Mouse (Mus musculus) G1E (cell line): ENCODE results near the gene Nod1. TPM values are rescaled to one million over a fixed set of nuclear protein-coding genes. Genes with fewer than 3 reads are reported as not detected.
"Not testable (repeated sequence)": the region's sequence is repeated elsewhere in the genome, so short reads cannot be mapped to it uniquely, and the experiment has no call there.

Experiments used
- ATAC-seq: 2 replicates; pipeline ENCODE4 v1.8.0; 2016; ENCODE audit warnings: mild to moderate bottlenecking; ENCODE audit not compliant: insufficient number of reproducible peaks, poor library complexity, low FRiP score, severe bottlenecking; ENCODE audit errors: extremely low read depth
- DNase-seq: peaks from one replicate; pipeline ENCODE4 v3.0.0; 2012; ENCODE audit warnings: low spot score
- H3K27me3 ChIP-seq: 2 replicates; pipeline ENCODE4 v1.6.1; 2012; ENCODE audit warnings: mild to moderate bottlenecking, low read length, inconsistent platforms; ENCODE audit not compliant: insufficient read depth
- H3K36me3 ChIP-seq: replicated peaks from 2 replicates; pipeline ENCODE3; 2012; ENCODE audit warnings: mild to moderate bottlenecking, inconsistent platforms
- H3K4me1 ChIP-seq: 2 replicates; pipeline ENCODE4 v1.6.1; 2012; ENCODE audit warnings: low read depth, low read length, inconsistent platforms, mixed read lengths; ENCODE audit not compliant: insufficient read depth
- H3K4me3 ChIP-seq: 2 replicates; pipeline ENCODE4 v1.5.1; 2012; ENCODE audit warnings: low read depth, mild to moderate bottlenecking, inconsistent platforms, low read length, moderate library complexity, mixed read lengths
- H3K9me3 ChIP-seq: replicated peaks from 2 replicates; pipeline ENCODE4 v1.6.1; 2012; ENCODE audit warnings: inconsistent platforms
- CTCF ChIP-seq: IDR thresholded peaks from 2 replicates; pipeline ENCODE4 v1.5.1; 2012; ENCODE audit warnings: low read depth, low read length, inconsistent platforms, mixed read lengths
- GATA1 ChIP-seq: IDR thresholded peaks from 2 replicates; pipeline ENCODE4 v1.6.1; 2012; ENCODE audit warnings: borderline replicate concordance, low read length, inconsistent platforms, mixed read lengths
- GATA2 ChIP-seq: IDR thresholded peaks from 2 replicates; pipeline ENCODE4 v1.6.1; 2012; ENCODE audit warnings: low read depth, low read length, inconsistent platforms, borderline replicate concordance
- POLR2AphosphoS5 ChIP-seq: IDR thresholded peaks from 2 replicates; pipeline ENCODE4 v1.6.1; 2012; ENCODE audit warnings: low read depth, low read length, inconsistent platforms; ENCODE audit not compliant: insufficient replicate concordance
- TAL1 ChIP-seq: conservative IDR thresholded peaks from 2 replicates; pipeline ENCODE4 v1.6.1; 2012; ENCODE audit warnings: low read depth, low read length, inconsistent platforms, mixed read lengths
- polyA plus RNA-seq: library from polyadenylated mRNA; stranded (reverse); fragments of >175 nt; gene quantifications from 2 replicates; pipeline ENCODE4 v1.2.3, GENCODE M21; 2012
- total RNA-seq, 2 experiments: library from RNA; stranded (forward) in 1 of 2; stranded (reverse) in 1 of 2; fragments of 200-1000 nt in 1 of 2; fragments of >200 nt in 1 of 2; fragmentation: Nextera tagmentation in 1 of 2; gene quantifications; 2 replicates each; pipeline ENCODE4 v1.2.3; 2014 to 2017

Nod1 gene
- total and polyA plus RNA-seq, 3 experiments, result 0.03 to 0.11 TPM; not detected in 1

- Histone ChIP-seq H3K9me3 (no peaks in the 10 kb centered on the region), H3K36me3 (no peaks in the 10 kb centered on the region), H3K4me3 (no peak overlapping the region), H3K4me1 (no peaks in the 10 kb centered on the region), H3K27me3 (peaks cover 9% of the 10 kb centered on the region)
- DNase-seq, result no peak
- TF ChIP-seq GATA2 (no peak), TAL1 (no peak), POLR2AphosphoS5 (no peak), CTCF (no peak), GATA1 (no peak)
- ATAC-seq, result no peak
Measured at GRCm38 (mm10) chr6:54957655-54958054, 14.8 kb downstream of the Nod1 start.

GRCm38 (mm10) chr6:54956425-54956824, 16.0 kb downstream of the Nod1 start:
- no peaks in the 10 kb centered on the region for H3K4me1 ChIP-seq
- no peak for ATAC-seq
- DNase-seq, result no peak

GRCm38 (mm10) chr6:54955949-54956348, 16.5 kb downstream of the Nod1 start:
- DNase-seq (no peak), ATAC-seq (no peak)
- H3K27me3 ChIP-seq, result peaks cover 5% of the 10 kb centered on the region
- H3K36me3 ChIP-seq, result no peaks in the 10 kb centered on the region
- H3K4me3 ChIP-seq, result no peak overlapping the region
- H3K4me1 ChIP-seq, result no peaks in the 10 kb centered on the region
- TF ChIP-seq CTCF (no peak), TAL1 (no peak), GATA2 (no peak), POLR2AphosphoS5 (no peak)
- no peaks in the 10 kb centered on the region for H3K9me3 ChIP-seq

More at GRCm38 (mm10) chr6:54956425-54956824, 16.0 kb downstream of the Nod1 start:
- Histone ChIP-seq H3K27me3 (peaks cover 7% of the 10 kb centered on the region), H3K36me3 (no peaks in the 10 kb centered on the region), H3K4me3 (no peak overlapping the region), H3K9me3 (no peaks in the 10 kb centered on the region)
- TF ChIP-seq TAL1, result no peak
- no peak for TF ChIP-seq POLR2AphosphoS5
- no peak for TF ChIP-seq GATA1
- TF ChIP-seq CTCF, result no peak
- TF ChIP-seq GATA2, result no peak

- ATAC-seq (no peak), DNase-seq (no peak)
- peaks cover 5% of the 10 kb centered on the region for H3K27me3 ChIP-seq
- TF ChIP-seq TAL1 (no peak), GATA2 (no peak), GATA1 (no peak), CTCF (no peak), POLR2AphosphoS5 (no peak)
- no peaks in the 10 kb centered on the region for H3K36me3 ChIP-seq
- no peaks in the 10 kb centered on the region for H3K9me3 ChIP-seq
- H3K4me3 ChIP-seq, result no peak overlapping the region
- no peaks in the 10 kb centered on the region for H3K4me1 ChIP-seq
Measured at GRCm38 (mm10) chr6:54954659-54955414, 17.6 kb downstream of the Nod1 start.

- H3K9me3 ChIP-seq, H3K36me3 ChIP-seq, H3K27me3 ChIP-seq, H3K4me3 ChIP-seq, DNase-seq, ATAC-seq, H3K4me1 ChIP-seq: not testable (repeated sequence)
Measured at GRCm38 (mm10) chr6:54953399-54953798, 19.0 kb downstream of the Nod1 start.

- Histone ChIP-seq H3K27me3 (peaks cover 13% of the 10 kb centered on the region), H3K36me3 (no peaks in the 10 kb centered on the region), H3K4me1 (no peaks in the 10 kb centered on the region), H3K4me3 (no peak overlapping the region), H3K9me3 (no peaks in the 10 kb centered on the region)
- no peak for ATAC-seq
- TF ChIP-seq GATA2 (no peak), TAL1 (no peak), POLR2AphosphoS5 (no peak), GATA1 (no peak)
- DNase-seq, result no peak
Measured at GRCm38 (mm10) chr6:54952542-54952941, 19.9 kb downstream of the Nod1 start.

- TF ChIP-seq POLR2AphosphoS5, result no peak
- no peak for TF ChIP-seq GATA1
- TF ChIP-seq CTCF, result no peak
- no peak for TF ChIP-seq TAL1
- TF ChIP-seq GATA2, result no peak
- H3K27me3 ChIP-seq, result peaks cover 16% of the 10 kb centered on the region
- no peaks in the 10 kb centered on the region for H3K4me1 ChIP-seq
- no peak for ATAC-seq
- DNase-seq, result no peak
- no peak overlapping the region for H3K4me3 ChIP-seq
- no peaks in the 10 kb centered on the region for H3K9me3 ChIP-seq
- H3K36me3 ChIP-seq, result no peaks in the 10 kb centered on the region
Measured at GRCm38 (mm10) chr6:54948682-54949081, 23.7 kb downstream of the Nod1 start.
